Mouse (Mus musculus): ENCODE data around the gene Abcf1. TPM values are rescaled to one million over a fixed set of nuclear protein-coding genes. Genes with fewer than 3 reads are reported as not detected.
A peak's percentile ranks its signal among the peaks of the same experiment; 100 is the strongest.

Abcf1 gene
- polyA plus RNA-seq, 1 experiment from 2014 or later: 121 TPM

- Histone ChIP-seq H3K9ac (ENCODE audit: low read length) (no peak overlapping the region), H3K4me2 (ENCODE audit: low read depth, severe bottlenecking) (peak overlapping the region; percentile 84; the same call in 1 of the 2 replicates), H3K27ac (replicated peaks; ENCODE audit: low read depth, low read length) (no peak overlapping the region), H3K27me3 (ENCODE audit: control insufficient read depth, insufficient read depth, low read length) (no peaks in the 10 kb centered on the region), H3K9me3 (ENCODE audit: control insufficient read depth, low read length) (no peaks in the 10 kb centered on the region), H3K4me1 (ENCODE audit: control insufficient read depth, insufficient read depth, low read length) (peaks cover 8% of the 10 kb centered on the region; the same call in 1 of the 2 replicates), H3K36me3 (ENCODE audit: control insufficient read depth, insufficient read depth, low read length) (no peaks in the 10 kb centered on the region), H3K4me3 (ENCODE audit: low read depth, low read length) (peak overlapping the region; percentile 78)
- no peak for DNase-seq (ENCODE audit: low spot score)
- no peak for ATAC-seq (ENCODE audit: insufficient number of reproducible peaks, low FRiP score, low TSS enrichment, low read depth)
- 86% methylated on average over 6 of the region's 6 CpGs for WGBS
These were observed 54.6 kb downstream of the Abcf1 start for GRCm38 (mm10) chr17:35914975-35915374.

- ATAC-seq (ENCODE audit: insufficient number of reproducible peaks, low FRiP score, low TSS enrichment, low read depth) (peak; percentile 87), DNase-seq (ENCODE audit: low spot score) (peak; percentile 98)
- Histone ChIP-seq H3K4me2 (ENCODE audit: low read depth, severe bottlenecking) (peak within 1 kb of the TSS; percentile 92), H3K4me1 (ENCODE audit: control insufficient read depth, insufficient read depth, low read length) (peaks cover 7% of the 10 kb centered on the region), H3K27ac (replicated peaks; ENCODE audit: low read depth, low read length) (peak within 1 kb of the TSS; percentile 56), H3K9me3 (ENCODE audit: control insufficient read depth, low read length) (no peaks in the 10 kb centered on the region), H3K36me3 (ENCODE audit: control insufficient read depth, insufficient read depth, low read length) (peaks cover 2% of the 10 kb centered on the region; the same call in 1 of the 2 replicates), H3K4me3 (ENCODE audit: low read depth, low read length) (peak within 1 kb of the TSS; percentile 71), H3K9ac (ENCODE audit: low read length) (peak within 1 kb of the TSS; percentile 85), H3K27me3 (ENCODE audit: control insufficient read depth, insufficient read depth, low read length) (no peaks in the 10 kb centered on the region)
- WGBS: 5% methylated on average over 25 of the region's 25 CpGs
These were observed 59.6 kb downstream of the Abcf1 start, which contains the start of gene Atat1 for GRCm38 (mm10) chr17:35909919-35910369. TSS of gene Atat1 (minus strand) at chr17:35910075.

- Histone ChIP-seq H3K27ac (replicated peaks; ENCODE audit: low read depth, low read length) (peak overlapping the region; percentile 56), H3K4me1 (ENCODE audit: control insufficient read depth, insufficient read depth, low read length) (peaks cover 7% of the 10 kb centered on the region), H3K27me3 (ENCODE audit: control insufficient read depth, insufficient read depth, low read length) (no peaks in the 10 kb centered on the region), H3K4me3 (ENCODE audit: low read depth, low read length) (peak overlapping the region; percentile 71), H3K36me3 (ENCODE audit: control insufficient read depth, insufficient read depth, low read length) (peaks cover 2% of the 10 kb centered on the region; the same call in 1 of the 2 replicates), H3K9me3 (ENCODE audit: control insufficient read depth, low read length) (no peaks in the 10 kb centered on the region), H3K9ac (ENCODE audit: low read length) (peak overlapping the region; percentile 85), H3K4me2 (ENCODE audit: low read depth, severe bottlenecking) (peak overlapping the region; percentile 92)
- ATAC-seq (ENCODE audit: insufficient number of reproducible peaks, low FRiP score, low TSS enrichment, low read depth): peak; percentile 34
- 24% methylated on average over 20 of the region's 20 CpGs for WGBS
- DNase-seq (ENCODE audit: low spot score): peak; percentile 42
These were observed 60.2 kb downstream of the Abcf1 start for GRCm38 (mm10) chr17:35909186-35909918.

- Histone ChIP-seq H3K4me1 (ENCODE audit: control insufficient read depth, insufficient read depth, low read length) (peaks cover 7% of the 10 kb centered on the region), H3K9ac (ENCODE audit: low read length) (no peak overlapping the region), H3K4me3 (ENCODE audit: low read depth, low read length) (no peak overlapping the region), H3K27me3 (ENCODE audit: control insufficient read depth, insufficient read depth, low read length) (no peaks in the 10 kb centered on the region), H3K36me3 (ENCODE audit: control insufficient read depth, insufficient read depth, low read length) (peaks cover 7% of the 10 kb centered on the region), H3K4me2 (ENCODE audit: low read depth, severe bottlenecking) (no peak overlapping the region), H3K9me3 (ENCODE audit: control insufficient read depth, low read length) (no peaks in the 10 kb centered on the region), H3K27ac (replicated peaks; ENCODE audit: low read depth, low read length) (no peak overlapping the region)
- ATAC-seq (ENCODE audit: insufficient number of reproducible peaks, low FRiP score, low TSS enrichment, low read depth) (no peak), DNase-seq (ENCODE audit: low spot score) (no peak)
- 84% methylated on average over 2 of the region's 2 CpGs for WGBS
These were observed 62.0 kb downstream of the Abcf1 start for GRCm38 (mm10) chr17:35907609-35908008.

MicroRNAs encoded within 50 kb of the gene (microRNA counts, 519-probe panel; counts per million panel counts)
- microRNA mmu-miR-1894-3p (not detected), microRNA mmu-miR-1894-5p (not detected), microRNA mmu-miR-877 (1,785 counts per million, percentile 12 among the panel's probes with 10 or more counts)

Small RNA genes within 50 kb of the gene (microRNA-seq; reads per million reads assigned to microRNA genes)
- gene Mir1894 (not detected), gene Mir877 (102 reads per million, percentile 48 among the genes with 10 or more reads in this experiment)

Other genes starting within 250 kb of the Abcf1 start
- gene Ier3, start 148.1 kb downstream of the Abcf1 start, polyA plus RNA-seq (2014; fragmentation: Nextera tagmentation; extraction: Ambion mirVana): 2.7 and 3.1 TPM in 2 replicates
- gene Flot1, start 146.5 kb downstream of the Abcf1 start, polyA plus RNA-seq (2014; fragmentation: Nextera tagmentation; extraction: Ambion mirVana): 47.1 and 47.8 TPM in 2 replicates
- gene Tubb5, start 131.5 kb downstream of the Abcf1 start, polyA plus RNA-seq (2014; fragmentation: Nextera tagmentation; extraction: Ambion mirVana): 1,416 and 1,443 TPM in 2 replicates
- gene Mdc1, start 128.2 kb downstream of the Abcf1 start, polyA plus RNA-seq (2014; fragmentation: Nextera tagmentation; extraction: Ambion mirVana): 20.7 and 23.5 TPM in 2 replicates
- 55.6 and 56.4 TPM in 2 replicates for gene Nrm, start 108.4 kb downstream of the Abcf1 start, polyA plus RNA-seq (2014; fragmentation: Nextera tagmentation; extraction: Ambion mirVana)
- gene Ppp1r18, start 104.2 kb downstream of the Abcf1 start, polyA plus RNA-seq (2014; fragmentation: Nextera tagmentation; extraction: Ambion mirVana): 22.9 and 25.6 TPM in 2 replicates
- 46.5 and 51.2 TPM in 2 replicates for gene Dhx16, start 89.9 kb downstream of the Abcf1 start, polyA plus RNA-seq (2014; fragmentation: Nextera tagmentation; extraction: Ambion mirVana)
- gene 2310061I04Rik, start 72.3 kb downstream of the Abcf1 start, polyA plus RNA-seq (2014; fragmentation: Nextera tagmentation; extraction: Ambion mirVana): 21.3 and 23.2 TPM in 2 replicates
- gene Atat1, start 59.7 kb downstream of the Abcf1 start, polyA plus RNA-seq (2014; fragmentation: Nextera tagmentation; extraction: Ambion mirVana): 128 and 138 TPM in 2 replicates
- 80.2 and 81.7 TPM in 2 replicates for gene Mrps18b, start 53.4 kb downstream of the Abcf1 start, polyA plus RNA-seq (2014; fragmentation: Nextera tagmentation; extraction: Ambion mirVana)
- 43.9 and 52.3 TPM in 2 replicates for gene Ppp1r10, start 53.3 kb downstream of the Abcf1 start, polyA plus RNA-seq (2014; fragmentation: Nextera tagmentation; extraction: Ambion mirVana)
- 40.8 and 42.9 TPM in 2 replicates for gene Gnl1, start 10.1 kb upstream of the Abcf1 start, polyA plus RNA-seq (2014; fragmentation: Nextera tagmentation; extraction: Ambion mirVana)
- gene Prr3, start 10.5 kb upstream of the Abcf1 start, polyA plus RNA-seq (2014; fragmentation: Nextera tagmentation; extraction: Ambion mirVana): 41.7 and 42.3 TPM in 2 replicates
- gene H2-T24, start 50.8 kb upstream of the Abcf1 start, polyA plus RNA-seq (2014; fragmentation: Nextera tagmentation; extraction: Ambion mirVana): 2.3 and 2.6 TPM in 2 replicates
- gene H2-T23, start 63.1 kb upstream of the Abcf1 start, polyA plus RNA-seq (2014; fragmentation: Nextera tagmentation; extraction: Ambion mirVana): 2.5 and 2.6 TPM in 2 replicates
- 10.2 and 13.7 TPM in 2 replicates for gene H2-T22, start 73.0 kb upstream of the Abcf1 start, polyA plus RNA-seq (2014; fragmentation: Nextera tagmentation; extraction: Ambion mirVana)
- gene Gm6034, start 73.2 kb upstream of the Abcf1 start, polyA plus RNA-seq (2014; fragmentation: Nextera tagmentation; extraction: Ambion mirVana): not detected in 2 replicates
- gene Gm11127, start 88.6 kb upstream of the Abcf1 start, polyA plus RNA-seq (2014; fragmentation: Nextera tagmentation; extraction: Ambion mirVana): not detected in 2 replicates
- not detected in 2 replicates for gene Gm19684, start 151.9 kb upstream of the Abcf1 start, polyA plus RNA-seq (2014; fragmentation: Nextera tagmentation; extraction: Ambion mirVana)
- not detected in 2 replicates for gene Gm7030, start 159.7 kb upstream of the Abcf1 start, polyA plus RNA-seq (2014; fragmentation: Nextera tagmentation; extraction: Ambion mirVana)
- not detected in 2 replicates for gene Gm8909, start 198.8 kb upstream of the Abcf1 start, polyA plus RNA-seq (2014; fragmentation: Nextera tagmentation; extraction: Ambion mirVana)
- gene H2-T3, start 220.5 kb upstream of the Abcf1 start, polyA plus RNA-seq (2014; fragmentation: Nextera tagmentation; extraction: Ambion mirVana): not detected in 2 replicates

Data from limb, embryonic 11.5 days (tissue).